Mouse (Mus musculus) MEL (cell line): ENCODE results near the gene Zdhhc13.

Experiments
- CTCF ChIP-seq, 3 experiments: IDR thresholded peaks in 2 of 3; conservative IDR thresholded peaks in 1 of 3; 2 replicates each; pipeline ENCODE4 v1.5.1; 2011 to 2012; ENCODE audit warnings: low read length in 3 of 3, low read depth in 2 of 3, mild to moderate bottlenecking in 2 of 3, improper control_type of control experiment in 1 of 3, inconsistent platforms in 1 of 3, mixed read lengths in 1 of 3, moderate library complexity in 1 of 3; ENCODE audit not compliant: control insufficient read depth in 1 of 3, insufficient read depth in 1 of 3, poor library complexity in 1 of 3, severe bottlenecking in 1 of 3
- GATA1 ChIP-seq: IDR thresholded peaks from 2 replicates; pipeline ENCODE4 v1.6.1; 2011; ENCODE audit warnings: low read depth, low read length, improper control_type of control experiment
- POLR2A ChIP-seq, 2 experiments: IDR thresholded peaks; 2 replicates each; pipeline ENCODE4 v1.6.1; 2011 to 2012; ENCODE audit warnings: low read length in 2 of 2, mild to moderate bottlenecking in 2 of 2, control low read depth in 1 of 2, improper control_type of control experiment in 1 of 2, low read depth in 1 of 2, moderate library complexity in 1 of 2; ENCODE audit not compliant: control insufficient read depth in 1 of 2, insufficient read depth in 1 of 2, poor library complexity in 1 of 2
- ZC3H11A ChIP-seq: IDR thresholded peaks from 2 replicates; pipeline ENCODE4 v1.6.1; 2012; ENCODE audit warnings: low read depth, mild to moderate bottlenecking, inconsistent platforms, low read length, improper control_type of control experiment

DNA sequence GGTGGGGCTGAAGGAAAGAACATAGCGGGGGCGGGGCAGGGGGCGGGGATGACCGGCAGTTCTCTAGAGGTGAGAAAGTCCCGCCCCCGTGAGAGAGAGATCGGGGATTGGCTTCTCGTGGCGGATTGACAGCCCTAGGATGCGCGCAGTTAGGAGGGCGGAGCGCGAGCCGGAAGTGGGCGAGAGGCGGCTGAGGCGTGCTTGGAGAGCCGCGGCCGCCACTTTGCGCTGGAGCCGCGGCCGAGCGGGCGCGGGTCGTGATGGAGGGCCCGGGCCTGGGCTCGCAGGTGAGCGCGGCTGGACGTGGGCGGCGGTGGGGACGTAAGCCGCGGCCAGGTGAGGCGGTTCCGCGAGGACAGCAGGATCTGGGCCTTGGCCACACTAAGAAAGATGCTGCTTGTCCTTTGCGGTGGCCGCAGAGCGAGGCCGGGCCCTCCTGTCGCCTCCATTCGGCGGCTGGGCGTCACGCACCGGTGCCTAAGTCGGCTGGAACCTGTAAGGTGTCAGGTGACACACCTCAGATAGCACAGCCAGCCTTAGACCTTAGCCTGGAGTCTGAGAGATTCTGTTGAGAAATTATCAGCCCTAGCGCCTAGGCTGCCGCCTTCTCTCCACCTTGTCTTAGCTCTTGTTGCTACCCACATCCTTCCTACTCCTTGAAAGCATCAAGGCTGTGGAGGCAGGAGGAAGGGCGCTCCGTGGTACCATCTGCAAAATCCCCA lies at the start of gene Zdhhc13:
- TF ChIP-seq CTCF (IDR thresholded peaks at IDR 0.05 in 2 of 3, conservative IDR thresholded peaks at IDR 0.05 in 1 of 3; ENCODE audit: control insufficient read depth in 1 of 3, insufficient read depth in 1 of 3, low read depth in 2 of 3, low read length in 3 of 3, poor library complexity in 1 of 3, severe bottlenecking in 1 of 3) = no peak
- peak; percentile 93 to 95 for TF ChIP-seq POLR2A (IDR thresholded peaks at IDR 0.05; ENCODE audit: control insufficient read depth in 1 of 2, insufficient read depth in 1 of 2, low read depth in 1 of 2, low read length in 2 of 2, poor library complexity in 1 of 2)
- no peak for TF ChIP-seq GATA1
- no peak for TF ChIP-seq ZC3H11A
